Mouse (Mus musculus) hindbrain, embryonic 16.5 days (tissue): ENCODE data around the gene Col13a1. TPM values are rescaled to one million over a fixed set of nuclear protein-coding genes. Genes with fewer than 3 reads are reported as not detected.

Experiments used
- ATAC-seq: fragments of 200-750 bp; cut with Nextera tagmentation; 2 replicates; pipeline ENCODE4 v1.8.0; 2017; ENCODE audit warnings: moderate TSS enrichment, moderate library complexity
- H3K27ac ChIP-seq: fragments of 300-500 bp; sonication (generic); 2 replicates; pipeline ENCODE4 v1.5.1; 2014; ENCODE audit warnings: low read depth, mild to moderate bottlenecking, control low read depth, low read length, moderate library complexity
- H3K27me3 ChIP-seq: fragments of 300-500 bp; sonication (generic); replicated peaks from 2 replicates; pipeline ENCODE4 v1.6.1; 2014; ENCODE audit warnings: low read length; ENCODE audit not compliant: control insufficient read depth, insufficient read depth
- H3K36me3 ChIP-seq: fragments of 300-500 bp; sonication (generic); 2 replicates; pipeline ENCODE4 v1.6.1; 2014; ENCODE audit warnings: mild to moderate bottlenecking, low read length, moderate library complexity, mixed read lengths; ENCODE audit not compliant: control insufficient read depth, insufficient read depth
- H3K4me1 ChIP-seq: fragments of 300-500 bp; sonication (generic); 2 replicates; pipeline ENCODE4 v1.6.1; 2014; ENCODE audit warnings: low read depth, low read length; ENCODE audit not compliant: control insufficient read depth, insufficient read depth
- H3K4me2 ChIP-seq: fragments of 300-500 bp; sonication (generic); 2 replicates; pipeline ENCODE4 v1.6.1; 2014; ENCODE audit warnings: mild to moderate bottlenecking, low read length, control low read depth, moderate library complexity
- H3K4me3 ChIP-seq: fragments of 300-500 bp; sonication (generic); 2 replicates; pipeline ENCODE4 v1.5.1; 2014; ENCODE audit warnings: mild to moderate bottlenecking, low read length, control low read depth, moderate library complexity
- H3K9ac ChIP-seq: fragments of 300-500 bp; sonication (generic); 2 replicates; pipeline ENCODE4 v1.6.1; 2014; ENCODE audit warnings: low read depth, mild to moderate bottlenecking, control low read depth, low read length, moderate library complexity
- H3K9me3 ChIP-seq: fragments of 300-500 bp; sonication (generic); 2 replicates; pipeline ENCODE4 v1.6.1; 2014; ENCODE audit warnings: mild to moderate bottlenecking, low read length, moderate library complexity; ENCODE audit not compliant: control insufficient read depth
- WGBS: fragments of 180-500 bp; shearing (Covaris S2); extraction: QIAGEN DNeasy Blood & Tissue Kit; methylation state at CpG from one replicate; pipeline ENCODE4 v1.1.7; 2014; 5-methylcytosine and 5-hydroxymethylcytosine counted together
- polyA plus RNA-seq: library from polyadenylated mRNA; unstranded; fragments of >200 nt; fragmentation: Nextera tagmentation; extraction: Ambion mirVana; gene quantifications from 2 replicates; pipeline ENCODE4 v1.2.1, GENCODE M21; 2015

Col13a1 gene
- polyA plus RNA-seq = 2.4 and 3.1 TPM in 2 replicates

DNA sequence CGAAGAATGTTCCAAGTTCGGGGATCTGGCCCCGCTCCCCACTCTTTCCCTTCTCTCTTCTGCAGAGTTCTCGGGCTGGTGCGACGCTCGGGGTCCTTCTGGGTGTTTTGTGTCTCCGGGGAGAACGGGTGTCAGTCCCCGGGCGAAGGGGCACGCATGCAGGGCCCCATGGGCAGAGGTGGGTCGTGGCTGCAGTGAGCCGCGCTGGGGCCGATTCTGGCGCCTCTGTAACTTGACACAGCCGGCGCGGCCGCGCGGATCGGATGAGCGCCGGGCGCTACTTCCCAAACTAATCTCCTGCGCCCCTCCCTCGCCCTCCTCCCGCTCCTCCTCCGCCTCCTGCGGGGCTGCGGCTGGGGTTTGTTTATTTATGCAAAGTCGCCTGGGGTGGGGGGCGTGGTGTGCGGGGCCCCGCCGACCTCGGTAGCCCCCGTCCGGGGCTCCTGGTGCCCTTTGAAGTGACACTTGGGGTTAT is at the start of gene Col13a1:
Gene Col13a1 (minus strand): TSS at position 243 of the 475 bp plus-strand sequence.
- no peak within 1 kb of the TSS for H3K27ac ChIP-seq
- H3K4me3 ChIP-seq = peak within 1 kb of the TSS; percentile 44
- no peak for ATAC-seq
- no peaks in the 10 kb centered on the region for H3K9me3 ChIP-seq
- peak within 1 kb of the TSS; percentile 47 for H3K9ac ChIP-seq
- H3K4me1 ChIP-seq = peaks cover 18% of the 10 kb centered on the region
- peaks cover 44% of the 10 kb centered on the region for H3K27me3 ChIP-seq
- under 1% methylated on average over 38 of the region's 41 CpGs for WGBS
- peak within 1 kb of the TSS; percentile 85 for H3K4me2 ChIP-seq
- H3K36me3 ChIP-seq = no peaks in the 10 kb centered on the region

DNA sequence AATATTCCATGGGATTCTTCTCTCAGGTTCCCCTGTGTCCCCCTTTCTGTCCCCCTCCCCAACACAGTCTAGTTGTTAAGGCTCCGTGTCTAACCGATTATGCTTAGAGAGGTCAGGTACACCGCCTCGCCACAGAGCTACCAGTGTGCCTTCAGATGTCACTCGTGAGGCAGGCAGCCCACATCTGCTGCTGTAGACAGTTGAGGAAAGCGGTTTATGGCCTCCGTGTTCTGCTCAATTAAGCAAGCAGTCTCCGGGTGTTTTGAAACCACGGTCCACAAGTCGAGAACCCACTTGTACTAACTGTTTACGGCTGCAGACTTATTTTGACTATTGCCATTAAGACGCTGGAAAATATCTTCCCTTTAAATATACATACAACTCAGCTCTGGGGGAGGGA is 48.8 kb upstream of the Col13a1 start:
- Histone ChIP-seq H3K4me1 (peaks cover 3% of the 10 kb centered on the region; the same call in 1 of the 2 replicates), H3K27ac (no peak overlapping the region), H3K4me2 (no peak overlapping the region), H3K9me3 (no peaks in the 10 kb centered on the region), H3K36me3 (no peaks in the 10 kb centered on the region), H3K9ac (no peak overlapping the region), H3K27me3 (no peaks in the 10 kb centered on the region), H3K4me3 (no peak overlapping the region)
- WGBS = 57% methylated on average over 12 of the region's 12 CpGs
- ATAC-seq = no peak

DNA sequence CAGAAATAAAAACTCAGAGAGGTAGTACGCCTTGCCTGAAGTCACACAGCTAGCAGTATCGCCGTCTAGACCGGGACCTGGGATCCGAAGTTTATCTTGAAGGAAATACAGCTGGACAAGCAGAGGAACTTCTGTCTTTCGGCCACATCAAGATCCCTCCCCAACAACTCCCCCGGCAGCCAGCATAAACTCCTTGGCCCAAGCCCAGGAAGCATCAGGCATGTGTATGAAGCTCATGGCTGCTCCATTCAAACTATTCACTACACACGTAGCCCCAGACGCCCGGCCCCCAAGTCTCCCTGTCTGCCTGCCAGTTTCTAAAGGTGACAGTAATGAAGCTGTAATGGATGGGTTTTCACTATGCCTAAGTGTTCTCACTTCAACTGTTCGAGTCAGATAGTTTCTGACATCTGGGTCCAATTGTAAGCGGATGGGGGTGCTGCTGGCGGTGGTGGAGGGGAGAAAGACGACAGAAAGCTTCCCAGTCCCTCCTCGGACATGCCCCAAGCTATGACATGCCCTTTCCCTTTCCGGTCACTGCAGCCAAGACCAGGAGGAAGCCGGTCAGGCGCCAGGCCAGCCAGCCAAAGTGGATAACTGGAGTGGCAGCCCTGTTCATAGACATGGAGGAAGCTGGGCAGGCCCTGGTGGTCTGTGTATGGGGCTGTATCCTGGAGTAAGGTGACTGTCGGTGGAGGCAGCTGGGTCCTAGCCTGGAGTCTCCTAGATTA is 45.1 kb upstream of the Col13a1 start:
- Histone ChIP-seq H3K36me3 (no peaks in the 10 kb centered on the region), H3K27ac (no peak overlapping the region), H3K27me3 (no peaks in the 10 kb centered on the region), H3K9ac (no peak overlapping the region), H3K4me3 (no peak overlapping the region), H3K4me1 (peaks cover 3% of the 10 kb centered on the region; the same call in 1 of the 2 replicates), H3K4me2 (no peak overlapping the region), H3K9me3 (no peaks in the 10 kb centered on the region)
- WGBS = 48% methylated on average over 19 of the region's 19 CpGs
- 0 out of 2 replicates have a peak, but pooled peaks have one; percentile 24 for ATAC-seq

DNA sequence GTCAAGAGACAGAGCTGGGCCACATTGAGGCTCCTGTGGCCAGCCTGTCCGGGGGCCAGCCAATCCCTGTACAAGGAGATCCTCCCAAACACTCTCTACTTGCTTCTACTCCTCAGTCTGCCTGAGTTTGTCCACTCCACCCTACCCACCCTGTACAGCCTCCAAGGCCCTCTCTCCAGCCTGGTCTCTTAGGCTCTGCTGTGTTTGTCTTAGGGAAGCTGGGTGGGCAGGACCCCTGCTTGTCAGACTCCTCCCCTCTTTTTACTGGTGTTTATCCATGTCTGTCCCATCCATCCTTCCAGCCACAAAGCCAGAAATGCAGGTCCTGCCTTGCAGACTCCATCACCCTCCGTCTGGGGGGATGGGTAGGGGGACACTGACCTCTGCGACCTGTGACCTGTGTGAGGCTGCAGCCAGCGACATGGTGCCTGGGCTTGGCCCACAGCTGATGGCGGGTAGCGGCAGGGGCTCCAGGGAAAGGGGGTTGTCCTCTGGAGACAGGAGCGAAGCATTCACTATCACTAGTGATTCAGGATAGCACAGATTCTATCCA is 41.2 kb upstream of the Col13a1 start:
- no peaks in the 10 kb centered on the region for H3K9me3 ChIP-seq
- no peak overlapping the region for H3K4me2 ChIP-seq
- no peak overlapping the region for H3K27ac ChIP-seq
- H3K36me3 ChIP-seq = no peaks in the 10 kb centered on the region
- peaks cover 3% of the 10 kb centered on the region; the same call in 1 of the 2 replicates for H3K4me1 ChIP-seq
- WGBS = 17% methylated on average over 7 of the region's 7 CpGs
- no peak for ATAC-seq
- no peak overlapping the region for H3K4me3 ChIP-seq
- H3K9ac ChIP-seq = no peak overlapping the region
- H3K27me3 ChIP-seq = no peaks in the 10 kb centered on the region

DNA sequence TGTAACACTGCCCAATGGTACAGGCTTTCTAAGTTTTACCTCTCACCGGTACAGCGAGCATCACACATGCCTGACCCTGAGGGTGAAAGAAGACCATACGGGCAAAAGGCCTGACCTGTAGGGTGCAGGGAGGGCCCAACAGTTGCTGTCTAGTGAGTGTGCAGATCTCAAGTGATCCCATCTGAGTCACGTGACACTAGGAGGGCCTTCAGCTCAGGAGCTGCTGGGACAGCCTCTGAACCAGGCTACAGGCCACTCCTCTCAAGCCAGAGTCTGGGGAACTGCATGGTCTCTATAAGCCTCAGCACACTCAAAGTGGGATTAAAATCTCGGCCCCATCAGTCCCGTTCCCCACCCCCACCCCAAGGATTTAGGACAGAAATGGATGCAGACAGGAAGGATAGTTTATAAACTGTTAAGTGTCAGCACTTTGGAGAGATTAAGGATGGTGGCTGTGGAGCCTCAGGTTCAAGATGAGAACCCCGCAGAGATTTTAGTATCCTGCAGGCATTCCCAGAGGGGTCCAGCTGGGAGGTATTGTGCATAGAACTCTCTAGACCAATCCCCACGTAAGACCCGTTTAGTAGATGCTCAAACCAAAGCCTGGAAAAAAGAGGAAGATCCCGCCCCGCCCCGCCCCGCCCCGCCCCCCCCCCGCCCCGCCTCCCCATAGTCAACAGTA is 40.6 kb upstream of the Col13a1 start:
- Histone ChIP-seq H3K4me1 (peaks cover 3% of the 10 kb centered on the region; the same call in 1 of the 2 replicates), H3K27me3 (no peaks in the 10 kb centered on the region), H3K27ac (no peak overlapping the region), H3K36me3 (no peaks in the 10 kb centered on the region), H3K4me2 (no peak overlapping the region), H3K9ac (no peak overlapping the region), H3K9me3 (no peaks in the 10 kb centered on the region), H3K4me3 (no peak overlapping the region)
- no peak for ATAC-seq
- 25% methylated on average over 16 of the region's 16 CpGs for WGBS

DNA sequence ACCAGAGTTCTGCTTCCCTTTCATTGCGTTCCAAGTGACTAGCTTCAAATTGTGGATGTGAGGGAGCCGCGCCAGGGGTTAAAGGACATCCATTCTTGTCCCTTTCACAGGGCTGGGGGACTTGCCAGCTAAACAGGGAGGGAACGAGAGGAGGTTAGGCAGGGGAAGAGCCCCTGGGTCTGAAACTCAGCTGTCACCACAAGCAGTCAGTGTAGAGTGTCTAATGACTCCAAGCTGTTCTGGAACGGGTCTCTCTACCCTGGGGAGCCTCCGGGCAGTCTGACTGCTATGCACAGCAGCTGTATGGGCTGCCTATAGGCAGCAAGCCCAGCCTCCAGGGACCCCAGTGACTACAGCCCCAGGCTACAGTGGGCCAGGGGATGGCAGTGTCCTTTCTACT is 38.0 kb upstream of the Col13a1 start:
- ATAC-seq = peak; percentile 83
- Histone ChIP-seq H3K4me1 (no peaks in the 10 kb centered on the region; the same call in 1 of the 2 replicates), H3K9me3 (no peaks in the 10 kb centered on the region), H3K4me3 (no peak overlapping the region), H3K4me2 (no peak overlapping the region), H3K36me3 (no peaks in the 10 kb centered on the region), H3K27ac (no peak overlapping the region), H3K9ac (no peak overlapping the region), H3K27me3 (no peaks in the 10 kb centered on the region)
- 26% methylated on average over 6 of the region's 6 CpGs for WGBS

DNA sequence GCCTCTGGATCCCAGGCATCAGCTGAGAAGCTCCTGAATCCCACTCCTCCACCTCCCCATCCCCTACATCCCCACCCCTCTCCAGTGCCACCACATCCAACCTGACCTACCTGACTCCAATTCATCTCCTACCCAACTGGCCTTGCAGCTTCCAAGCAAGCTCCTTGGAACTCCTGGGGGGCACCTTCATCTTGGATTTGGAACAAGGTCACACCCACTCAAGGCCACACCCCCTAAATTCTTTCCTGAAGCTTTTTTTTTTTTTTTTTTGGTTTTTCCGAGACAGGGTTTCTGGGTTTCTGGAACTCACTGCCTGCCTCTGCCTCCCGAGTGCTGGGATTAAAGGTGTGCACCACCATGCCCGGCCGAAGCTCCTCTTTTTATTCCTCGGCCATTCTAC is 34.3 kb upstream of the Col13a1 start:
- Histone ChIP-seq H3K4me3 (no peak overlapping the region), H3K36me3 (no peaks in the 10 kb centered on the region), H3K27me3 (no peaks in the 10 kb centered on the region), H3K27ac (no peak overlapping the region), H3K9ac (no peak overlapping the region), H3K4me1 (no peaks in the 10 kb centered on the region; the same call in 1 of the 2 replicates), H3K9me3 (no peaks in the 10 kb centered on the region), H3K4me2 (no peak overlapping the region)
- 89% methylated on average over 5 of the region's 5 CpGs for WGBS
- no peak for ATAC-seq

DNA sequence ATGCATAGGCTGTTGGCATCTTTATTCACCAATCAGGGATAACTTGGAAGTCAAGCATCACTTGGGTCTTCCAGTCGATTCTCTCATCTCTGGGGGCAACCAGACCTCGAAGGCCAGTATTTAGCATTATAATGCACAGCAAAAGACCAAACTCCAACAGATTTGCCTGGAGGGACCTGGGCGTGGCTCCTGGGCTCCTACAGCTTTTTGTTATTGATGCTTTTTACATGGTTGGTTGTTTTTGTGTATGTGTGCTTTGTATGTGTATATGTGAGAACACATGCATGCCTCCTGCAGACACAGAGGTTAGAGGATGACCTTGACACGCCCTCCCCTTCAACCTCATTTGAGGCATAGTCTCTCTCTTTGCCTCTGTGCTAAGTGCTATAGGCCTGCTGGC is 33.5 kb upstream of the Col13a1 start:
- ATAC-seq = no peak
- Histone ChIP-seq H3K9ac (no peak overlapping the region), H3K4me2 (no peak overlapping the region), H3K4me3 (no peak overlapping the region), H3K27ac (no peak overlapping the region), H3K4me1 (no peaks in the 10 kb centered on the region; the same call in 1 of the 2 replicates), H3K27me3 (no peaks in the 10 kb centered on the region), H3K9me3 (no peaks in the 10 kb centered on the region), H3K36me3 (no peaks in the 10 kb centered on the region)
- 76% methylated on average over 4 of the region's 4 CpGs for WGBS

DNA sequence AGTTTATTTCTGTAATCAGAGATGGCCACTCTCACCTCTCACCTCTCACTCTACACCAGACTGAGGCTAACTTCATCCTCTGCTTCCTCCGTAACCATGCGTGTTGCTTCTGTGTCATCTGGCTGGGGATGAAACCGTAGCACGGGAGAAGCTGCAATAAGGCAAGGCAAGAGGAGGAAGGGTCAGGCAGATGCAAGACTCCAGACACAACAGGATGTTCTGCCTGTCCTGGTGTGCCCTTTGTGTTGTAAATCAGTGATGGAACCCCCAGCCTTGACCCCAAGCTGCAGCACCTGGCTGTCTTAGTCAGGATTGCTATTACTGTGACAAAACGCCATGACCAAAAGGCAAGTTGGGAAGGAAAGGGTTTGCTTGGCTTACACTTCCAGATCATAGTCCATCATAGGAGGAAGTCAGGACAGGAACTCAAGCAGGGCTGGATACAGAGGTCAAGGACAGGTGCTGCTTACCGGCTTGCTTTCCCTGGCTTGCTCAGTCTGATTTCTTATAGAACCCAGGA is 31.1 kb upstream of the Col13a1 start:
- H3K27me3 ChIP-seq = no peaks in the 10 kb centered on the region
- no peaks in the 10 kb centered on the region for H3K4me1 ChIP-seq
- 76% methylated on average over 6 of the region's 6 CpGs for WGBS
- no peak overlapping the region for H3K27ac ChIP-seq
- H3K9ac ChIP-seq = no peak overlapping the region
- no peaks in the 10 kb centered on the region for H3K36me3 ChIP-seq
- no peak overlapping the region for H3K4me3 ChIP-seq
- no peak overlapping the region for H3K4me2 ChIP-seq
- ATAC-seq = no peak
- no peaks in the 10 kb centered on the region for H3K9me3 ChIP-seq
